Mouse (Mus musculus) liver, embryonic 15.5 days (tissue): ENCODE results near the gene Ccn1. TPM values are rescaled to one million over a fixed set of nuclear protein-coding genes. Genes with fewer than 3 reads are reported as not detected.

Source experiments
- ATAC-seq: fragments of 200-750 bp; cut with Nextera tagmentation; 2 replicates; pipeline ENCODE4 v1.8.0; 2017; ENCODE audit warnings: moderate number of reproducible peaks, mild to moderate bottlenecking, moderate library complexity; ENCODE audit not compliant: insufficient read depth
- H3K27ac ChIP-seq: fragments of 300-500 bp; sonication (generic); replicated peaks from 2 replicates; pipeline ENCODE4 v1.5.1; 2015; ENCODE audit warnings: mild to moderate bottlenecking, inconsistent platforms
- H3K27me3 ChIP-seq: fragments of 300-500 bp; sonication (generic); 2 replicates; pipeline ENCODE4 v1.6.1; 2015; ENCODE audit warnings: mild to moderate bottlenecking, inconsistent platforms
- H3K36me3 ChIP-seq: fragments of 300-500 bp; sonication (generic); replicated peaks from 2 replicates; pipeline ENCODE4 v1.6.1; 2015; ENCODE audit warnings: moderate library complexity, mild to moderate bottlenecking, inconsistent platforms
- H3K4me1 ChIP-seq: fragments of 300-500 bp; sonication (generic); replicated peaks from 2 replicates; pipeline ENCODE4 v1.6.1; 2015; ENCODE audit warnings: inconsistent platforms
- H3K4me2 ChIP-seq: fragments of 300-500 bp; sonication (generic); 2 replicates; pipeline ENCODE4 v1.6.1; 2015; ENCODE audit warnings: moderate library complexity, mild to moderate bottlenecking, inconsistent platforms
- H3K4me3 ChIP-seq: fragments of 300-500 bp; sonication (generic); replicated peaks from 2 replicates; pipeline ENCODE4 v1.5.1; 2015; ENCODE audit warnings: mild to moderate bottlenecking, inconsistent platforms
- H3K9ac ChIP-seq: fragments of 300-500 bp; sonication (generic); 2 replicates; pipeline ENCODE4 v1.6.1; 2015; ENCODE audit warnings: moderate library complexity, mild to moderate bottlenecking, inconsistent platforms
- H3K9me3 ChIP-seq: fragments of 300-500 bp; sonication (generic); replicated peaks from 2 replicates; pipeline ENCODE4 v1.6.1; 2016; ENCODE audit warnings: inconsistent platforms
- WGBS: fragments of 180-500 bp; shearing (Covaris S2); methylation state at CpG from one replicate; pipeline ENCODE4 v1.1.7; 2015; ENCODE audit warnings: mixed read lengths; ENCODE audit not compliant: insufficient replicate concordance; 5-methylcytosine and 5-hydroxymethylcytosine counted together
- polyA plus RNA-seq: library from polyadenylated mRNA; unstranded; fragments of >200 nt; fragmentation: Nextera tagmentation; extraction: Ambion mirVana; gene quantifications from 2 replicates; pipeline ENCODE4 v1.2.1, GENCODE M21; 2015

The Ccn1 gene
- polyA plus RNA-seq, 1 experiment from 2014 or later = 7.6 TPM

- no peak for ATAC-seq
- WGBS = 77% methylated on average over 17 of the region's 17 CpGs
- no peaks in the 10 kb centered on the region for H3K27me3 ChIP-seq
- H3K9ac ChIP-seq = no peak overlapping the region
- no peaks in the 10 kb centered on the region for H3K36me3 ChIP-seq
- no peak overlapping the region for H3K4me3 ChIP-seq
- no peaks in the 10 kb centered on the region for H3K9me3 ChIP-seq
- H3K27ac ChIP-seq = no peak overlapping the region
- no peak overlapping the region for H3K4me2 ChIP-seq
- H3K4me1 ChIP-seq = no peaks in the 10 kb centered on the region
These were observed 30.0 kb downstream of the Ccn1 start for GRCm38 (mm10) chr3:145619621-145620365.

DNA sequence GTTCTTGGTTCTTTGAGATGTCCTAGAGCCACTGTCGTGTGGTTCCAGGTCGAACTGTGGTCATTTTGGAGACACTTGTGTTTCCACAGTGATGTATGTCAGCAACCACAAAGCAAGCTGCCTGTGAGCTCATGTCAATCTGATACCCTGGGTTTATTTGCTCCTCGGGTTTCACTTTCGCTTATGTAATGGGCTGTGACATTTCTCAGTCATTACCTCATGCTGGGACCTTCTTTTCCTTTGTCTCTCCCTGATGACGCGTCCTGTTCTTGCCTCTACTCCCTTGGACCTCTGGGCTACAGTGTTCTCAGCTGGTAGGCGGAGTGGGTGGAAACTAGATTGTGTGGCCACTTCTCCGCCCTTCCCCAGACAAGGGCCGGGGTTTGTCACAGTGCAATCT, 31.5 kb downstream of the Ccn1 start:
- Histone ChIP-seq H3K27ac (no peak overlapping the region), H3K9ac (no peak overlapping the region), H3K36me3 (no peaks in the 10 kb centered on the region), H3K27me3 (no peaks in the 10 kb centered on the region), H3K4me3 (no peak overlapping the region), H3K4me2 (no peak overlapping the region), H3K4me1 (peaks cover 4% of the 10 kb centered on the region; the same call in 1 of the 2 replicates), H3K9me3 (no peaks in the 10 kb centered on the region)
- 37% methylated on average over 9 of the region's 9 CpGs for WGBS
- ATAC-seq = no peak

DNA sequence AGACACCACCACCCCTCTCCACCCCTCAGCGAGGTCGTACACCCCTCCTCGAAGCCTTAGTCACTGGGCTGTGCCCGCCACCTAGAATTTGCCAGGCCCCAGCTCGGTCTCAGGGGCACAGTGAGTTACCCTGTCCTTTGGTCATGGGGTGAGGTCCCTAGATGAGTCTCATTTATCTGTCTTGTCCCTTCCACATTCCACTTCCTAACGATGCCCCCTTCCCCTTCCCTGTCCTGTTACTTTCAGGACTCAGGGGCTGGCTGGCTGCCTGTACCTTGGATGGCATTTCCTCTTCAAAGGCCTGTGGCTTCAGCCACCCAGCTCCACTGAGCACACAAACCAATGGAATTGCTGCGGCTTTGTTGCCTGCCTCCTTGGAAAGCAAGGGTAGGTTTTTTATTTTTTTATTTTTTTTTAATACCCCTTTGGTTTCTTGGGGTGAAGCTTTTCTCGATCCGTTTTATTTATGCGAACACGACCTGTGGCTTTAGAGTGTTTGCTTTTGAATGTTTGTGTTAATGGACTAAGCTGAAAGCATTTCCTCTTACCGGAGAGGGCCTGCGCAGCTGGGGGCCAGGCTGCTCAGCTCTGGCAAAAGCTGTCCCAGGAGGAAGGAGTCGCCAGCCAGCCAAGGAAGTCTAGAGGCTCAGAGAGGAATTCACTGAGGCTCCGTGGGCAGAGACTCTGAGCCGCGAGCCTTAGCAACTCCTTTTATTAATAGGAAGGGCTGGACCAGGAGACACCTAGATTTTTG, 35.2 kb downstream of the Ccn1 start:
- Histone ChIP-seq H3K9me3 (no peaks in the 10 kb centered on the region), H3K4me3 (no peak overlapping the region), H3K4me2 (no peak overlapping the region), H3K9ac (no peak overlapping the region), H3K4me1 (peaks cover 4% of the 10 kb centered on the region; the same call in 1 of the 2 replicates), H3K36me3 (no peaks in the 10 kb centered on the region), H3K27me3 (no peaks in the 10 kb centered on the region), H3K27ac (no peak overlapping the region)
- ATAC-seq = no peak
- WGBS = 19% methylated on average over 17 of the region's 17 CpGs

DNA sequence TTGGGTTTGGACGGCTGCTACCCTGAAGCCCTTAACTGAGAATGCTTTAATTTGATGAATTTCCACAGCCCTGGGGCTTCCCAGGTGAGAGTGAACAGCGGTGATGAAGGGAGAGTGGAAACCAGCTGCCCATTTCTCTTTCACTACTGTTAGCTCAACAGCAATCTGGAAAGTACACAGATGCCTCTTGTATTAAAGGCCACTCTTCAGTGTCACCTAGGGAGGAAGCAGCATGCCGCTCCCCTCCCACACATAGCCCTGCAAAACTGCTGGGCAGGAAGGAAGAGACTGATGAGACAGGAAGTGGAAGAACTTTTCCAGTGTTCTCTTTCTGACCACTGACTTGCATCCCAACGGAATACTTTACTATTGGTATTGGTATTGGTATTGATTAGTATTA, 36.5 kb downstream of the Ccn1 start:
- H3K27ac ChIP-seq = no peak overlapping the region
- no peak for ATAC-seq
- no peaks in the 10 kb centered on the region for H3K9me3 ChIP-seq
- no peak overlapping the region for H3K9ac ChIP-seq
- no peak overlapping the region for H3K4me3 ChIP-seq
- peaks cover 4% of the 10 kb centered on the region; the same call in 1 of the 2 replicates for H3K4me1 ChIP-seq
- no peak overlapping the region for H3K4me2 ChIP-seq
- H3K36me3 ChIP-seq = no peaks in the 10 kb centered on the region
- H3K27me3 ChIP-seq = no peaks in the 10 kb centered on the region
- 61% methylated on average over 4 of the region's 4 CpGs for WGBS

- no peak overlapping the region for H3K4me3 ChIP-seq
- H3K4me1 ChIP-seq = peaks cover 4% of the 10 kb centered on the region; the same call in 1 of the 2 replicates
- H3K27ac ChIP-seq = no peak overlapping the region
- no peaks in the 10 kb centered on the region for H3K27me3 ChIP-seq
- no peak for ATAC-seq
- no peak overlapping the region for H3K4me2 ChIP-seq
- H3K9ac ChIP-seq = no peak overlapping the region
- H3K36me3 ChIP-seq = no peaks in the 10 kb centered on the region
- WGBS = 18% methylated on average over 4 of the region's 4 CpGs
- H3K9me3 ChIP-seq = no peaks in the 10 kb centered on the region
These were observed 37.1 kb downstream of the Ccn1 start for GRCm38 (mm10) chr3:145612662-145613061.

DNA sequence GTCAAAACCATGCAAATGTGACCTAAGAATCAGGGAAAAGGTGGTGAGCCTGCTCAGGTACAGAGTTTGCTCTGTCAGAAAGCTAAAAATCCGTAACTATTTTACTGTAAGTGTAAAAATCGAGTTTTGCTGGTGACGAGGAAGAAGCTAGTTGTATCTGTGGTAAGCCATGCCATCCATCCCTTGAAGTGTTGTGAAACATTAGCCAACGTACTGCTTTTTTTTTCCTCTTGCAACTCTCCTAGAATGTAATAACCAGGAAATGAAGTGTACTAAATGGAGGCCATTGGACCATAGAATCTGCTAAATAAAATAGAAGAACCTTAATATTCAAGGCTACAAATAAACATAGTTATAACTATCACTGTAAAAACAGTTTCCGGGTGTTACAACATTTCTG, 41.5 kb downstream of the Ccn1 start:
- Histone ChIP-seq H3K4me2 (no peak overlapping the region), H3K4me3 (no peak overlapping the region), H3K9me3 (no peaks in the 10 kb centered on the region), H3K9ac (no peak overlapping the region), H3K4me1 (no peaks in the 10 kb centered on the region), H3K27ac (no peak overlapping the region), H3K27me3 (no peaks in the 10 kb centered on the region), H3K36me3 (peaks cover 21% of the 10 kb centered on the region; the same call in 1 of the 2 replicates)
- 62% methylated on average over 5 of the region's 5 CpGs for WGBS
- ATAC-seq = no peak

- H3K36me3 ChIP-seq = peaks cover 22% of the 10 kb centered on the region; the same call in 1 of the 2 replicates
- no peaks in the 10 kb centered on the region for H3K9me3 ChIP-seq
- H3K27ac ChIP-seq = no peak overlapping the region
- ATAC-seq = no peak
- 0 out of 2 replicates have a peak, but pooled peaks cover 9% of the 10 kb centered on the region for H3K4me1 ChIP-seq
- H3K4me3 ChIP-seq = no peak overlapping the region
- H3K9ac ChIP-seq = no peak overlapping the region
- no peaks in the 10 kb centered on the region for H3K27me3 ChIP-seq
- WGBS = 72% methylated on average over 5 of the region's 5 CpGs
- no peak overlapping the region for H3K4me2 ChIP-seq
These were observed 44.2 kb downstream of the Ccn1 start for GRCm38 (mm10) chr3:145605437-145606123.

DNA sequence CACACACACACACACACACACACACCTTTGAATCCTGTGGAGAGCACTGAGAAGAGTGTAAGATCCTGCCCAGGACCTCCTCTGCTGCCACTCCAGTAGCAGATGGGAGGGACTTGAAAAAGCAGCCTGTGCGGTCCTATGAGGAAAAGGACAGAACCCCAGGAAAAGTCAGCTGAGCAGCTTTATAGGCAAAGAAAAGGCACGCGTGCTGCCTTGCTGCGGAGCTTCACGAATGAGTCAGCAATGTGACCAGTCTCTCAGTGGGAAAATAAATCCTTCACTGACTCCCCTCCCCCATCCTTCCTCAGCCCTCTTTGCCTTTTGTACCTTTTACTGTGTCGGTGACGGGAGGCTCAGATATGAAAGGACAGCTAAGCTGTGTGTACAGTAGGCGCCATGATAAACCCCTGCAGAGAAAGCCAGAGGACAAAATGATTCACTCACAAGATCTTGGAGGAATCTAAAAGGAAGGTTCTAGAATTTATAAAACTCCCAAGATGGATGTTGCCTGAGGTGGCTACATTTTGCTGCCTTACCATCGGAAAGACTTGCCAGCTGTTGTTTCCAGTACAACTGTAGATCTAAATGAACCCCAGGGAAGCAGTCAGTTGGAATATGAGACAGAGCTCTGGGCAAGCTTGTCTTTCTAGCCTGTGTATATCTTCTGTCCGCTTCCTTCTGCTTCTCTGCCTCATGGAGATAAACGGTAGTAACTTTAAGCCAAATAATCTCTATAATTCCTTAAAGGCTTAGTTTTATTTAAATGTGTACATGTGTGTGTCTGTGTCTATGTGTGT, 47.2 kb downstream of the Ccn1 start:
- Histone ChIP-seq H3K4me3 (no peak overlapping the region), H3K4me1 (0 out of 2 replicates have a peak, but pooled peaks cover 9% of the 10 kb centered on the region), H3K27ac (no peak overlapping the region; the same call in 1 of the 2 replicates), H3K4me2 (no peak overlapping the region), H3K9ac (no peak overlapping the region), H3K36me3 (peaks cover 49% of the 10 kb centered on the region), H3K27me3 (no peaks in the 10 kb centered on the region), H3K9me3 (no peaks in the 10 kb centered on the region)
- WGBS = 65% methylated on average over 11 of the region's 11 CpGs
- no peak for ATAC-seq

- no peak for ATAC-seq
- Histone ChIP-seq H3K4me2 (no peak overlapping the region), H3K27ac (no peak overlapping the region)
These were observed 48.4 kb downstream of the Ccn1 start for GRCm38 (mm10) chr3:145601345-145601744.

DNA sequence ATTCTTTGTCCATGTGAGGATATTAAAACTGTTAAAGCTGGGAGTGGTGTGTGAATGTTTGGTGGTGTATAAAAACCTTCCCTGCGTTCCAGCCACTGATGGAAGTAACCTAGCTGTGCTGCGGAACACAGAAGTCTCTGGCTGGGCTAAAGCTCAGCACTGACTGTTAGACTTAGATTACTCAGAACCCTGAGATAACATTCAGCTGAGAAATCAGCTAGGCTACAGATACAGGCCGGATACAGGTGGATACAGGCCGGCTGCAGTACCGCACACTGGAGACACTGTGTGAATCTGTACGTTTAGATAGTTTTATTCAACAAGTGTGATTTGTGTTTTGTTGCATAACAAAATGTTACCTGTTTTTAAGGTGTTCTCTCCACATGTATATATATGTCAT, 49.0 kb downstream of the Ccn1 start:
- Histone ChIP-seq H3K27me3 (no peaks in the 10 kb centered on the region), H3K4me3 (no peak overlapping the region), H3K27ac (no peak overlapping the region), H3K9me3 (no peaks in the 10 kb centered on the region), H3K4me1 (0 out of 2 replicates have a peak, but pooled peaks cover 9% of the 10 kb centered on the region), H3K9ac (no peak overlapping the region), H3K4me2 (no peak overlapping the region), H3K36me3 (peaks cover 54% of the 10 kb centered on the region)
- ATAC-seq = no peak
- 51% methylated on average over 6 of the region's 6 CpGs for WGBS

More at GRCm38 (mm10) chr3:145601345-145601744, 48.4 kb downstream of the Ccn1 start:
- no peaks in the 10 kb centered on the region for H3K9me3 ChIP-seq
- no peak overlapping the region for H3K9ac ChIP-seq
- H3K4me1 ChIP-seq = 0 out of 2 replicates have a peak, but pooled peaks cover 9% of the 10 kb centered on the region
- no peak overlapping the region for H3K4me3 ChIP-seq
- peaks cover 52% of the 10 kb centered on the region for H3K36me3 ChIP-seq
- no peaks in the 10 kb centered on the region for H3K27me3 ChIP-seq
- WGBS = 70% methylated on average over 6 of the region's 6 CpGs
